Mouse (Mus musculus): ENCODE results near the gene Cep68. TPM values are rescaled to one million over a fixed set of nuclear protein-coding genes. Genes with fewer than 3 reads are reported as not detected.

Cep68 gene
- polyA plus RNA-seq, 1 experiment from 2014 or later, result 29.5 TPM

DNA sequence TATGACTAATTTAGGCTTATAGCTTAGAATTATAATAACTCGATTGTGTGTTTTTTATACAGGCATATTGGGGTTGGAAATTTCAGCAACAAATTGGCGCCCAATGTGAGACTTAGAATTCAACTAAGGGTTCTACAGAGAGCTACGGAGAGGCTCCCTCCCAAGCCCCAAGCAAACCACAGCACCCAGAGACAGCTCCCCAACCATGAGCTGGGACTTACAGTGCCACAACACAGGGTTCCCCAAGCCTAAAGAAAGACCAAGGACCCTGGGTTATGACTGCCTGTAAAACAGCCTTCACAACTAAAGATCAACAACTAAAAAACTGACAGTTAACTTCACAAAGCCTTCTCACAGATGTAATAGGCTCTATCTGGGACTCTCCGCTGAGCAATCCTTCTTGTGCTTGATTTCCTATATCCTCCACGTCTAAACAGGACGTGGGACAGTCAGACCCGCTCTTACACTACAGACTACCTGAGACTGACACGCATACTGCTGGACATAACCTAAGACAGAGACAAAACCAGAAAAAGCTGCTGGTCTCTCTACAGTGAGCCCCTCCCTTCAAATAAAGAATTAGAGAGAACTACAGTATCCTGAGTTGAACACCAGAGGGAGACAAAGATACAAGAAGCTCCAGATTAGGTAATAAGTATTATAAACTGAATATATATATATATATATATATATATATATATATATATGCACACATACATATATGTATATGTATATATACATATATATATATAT is 13.6 kb upstream of the Cep68 start:
- Histone ChIP-seq H3K36me3 (ENCODE audit: control insufficient read depth, insufficient read depth, low read length) (no peaks in the 10 kb centered on the region), H3K4me1 (ENCODE audit: control insufficient read depth, insufficient read depth, low read length) (no peaks in the 10 kb centered on the region), H3K4me2 (ENCODE audit: low read length) (no peak overlapping the region), H3K9ac (replicated peaks; ENCODE audit: low read length) (no peak overlapping the region), H3K9me3 (ENCODE audit: control insufficient read depth, low read length) (no peaks in the 10 kb centered on the region), H3K4me3 (replicated peaks; ENCODE audit: low read depth, low read length) (no peak overlapping the region), H3K27me3 (ENCODE audit: control insufficient read depth, insufficient read depth, low read length) (no peaks in the 10 kb centered on the region), H3K27ac (replicated peaks; ENCODE audit: low read depth, low read length) (no peak overlapping the region)
- DNase-seq, result peak; percentile 80
- WGBS, result 59% methylated on average over 8 of the region's 8 CpGs
- ATAC-seq (ENCODE audit: low FRiP score, low TSS enrichment), result no peak

DNA sequence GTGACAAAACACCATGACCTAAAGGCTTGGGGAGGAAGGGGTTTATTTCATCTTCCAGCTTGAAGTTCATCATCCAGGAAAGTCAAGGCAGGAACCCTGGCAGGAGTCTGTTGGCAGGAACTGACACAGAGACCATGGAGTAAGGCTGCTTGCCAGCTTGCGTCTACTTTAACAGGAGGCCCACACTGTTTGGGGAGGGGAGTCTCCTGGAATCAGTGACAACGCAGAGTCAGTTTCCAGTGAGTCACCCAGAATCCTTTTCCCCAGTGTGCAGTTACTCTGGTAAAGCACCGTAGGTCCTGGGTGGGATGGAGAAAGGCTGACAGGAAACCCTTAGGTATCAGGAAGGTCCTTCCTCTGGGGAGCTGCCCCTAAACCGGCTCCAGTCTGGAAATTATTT is 5.6 kb upstream of the Cep68 start:
- no peaks in the 10 kb centered on the region for H3K4me1 ChIP-seq (ENCODE audit: control insufficient read depth, insufficient read depth, low read length)
- DNase-seq, result no peak
- no peak overlapping the region for H3K9ac ChIP-seq (replicated peaks; ENCODE audit: low read length)
- no peak for ATAC-seq (ENCODE audit: low FRiP score, low TSS enrichment)
- no peak overlapping the region for H3K4me3 ChIP-seq (replicated peaks; ENCODE audit: low read depth, low read length)
- 90% methylated on average over 4 of the region's 4 CpGs for WGBS
- H3K4me2 ChIP-seq (ENCODE audit: low read length), result no peak overlapping the region
- H3K36me3 ChIP-seq (ENCODE audit: control insufficient read depth, insufficient read depth, low read length), result no peaks in the 10 kb centered on the region
- no peaks in the 10 kb centered on the region for H3K9me3 ChIP-seq (ENCODE audit: control insufficient read depth, low read length)
- H3K27me3 ChIP-seq (ENCODE audit: control insufficient read depth, insufficient read depth, low read length), result no peaks in the 10 kb centered on the region
- H3K27ac ChIP-seq (replicated peaks; ENCODE audit: low read depth, low read length), result no peak overlapping the region

DNA sequence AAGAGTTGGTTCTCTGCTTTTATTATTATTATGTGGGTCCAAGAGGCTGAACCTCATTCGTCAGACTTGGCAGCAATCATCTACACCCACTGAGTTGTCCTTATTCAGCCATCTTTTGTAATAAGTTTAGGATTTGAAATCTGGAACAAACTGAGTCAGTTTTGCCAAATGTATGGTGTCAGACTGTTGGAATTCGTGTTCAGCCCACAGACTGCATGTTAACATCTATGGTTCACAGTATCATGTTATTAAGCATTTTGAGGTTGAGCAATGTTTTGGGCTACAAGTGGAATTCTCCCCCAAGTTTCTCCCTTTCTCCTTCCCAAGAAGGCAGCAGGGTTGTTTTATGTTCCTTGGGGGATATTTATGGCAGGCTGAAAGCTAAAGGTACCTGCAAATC is 3.9 kb upstream of the Cep68 start:
- Histone ChIP-seq H3K9me3 (ENCODE audit: control insufficient read depth, low read length) (no peaks in the 10 kb centered on the region), H3K4me2 (ENCODE audit: low read length) (no peak overlapping the region), H3K36me3 (ENCODE audit: control insufficient read depth, insufficient read depth, low read length) (no peaks in the 10 kb centered on the region), H3K27ac (replicated peaks; ENCODE audit: low read depth, low read length) (no peak overlapping the region), H3K9ac (replicated peaks; ENCODE audit: low read length) (no peak overlapping the region), H3K4me1 (ENCODE audit: control insufficient read depth, insufficient read depth, low read length) (peaks cover 5% of the 10 kb centered on the region; the same call in 1 of the 2 replicates), H3K4me3 (replicated peaks; ENCODE audit: low read depth, low read length) (no peak overlapping the region), H3K27me3 (ENCODE audit: control insufficient read depth, insufficient read depth, low read length) (no peaks in the 10 kb centered on the region)
- WGBS, result 74% methylated on average over 2 of the region's 2 CpGs
- no peak for DNase-seq
- no peak for ATAC-seq (ENCODE audit: low FRiP score, low TSS enrichment)

DNA sequence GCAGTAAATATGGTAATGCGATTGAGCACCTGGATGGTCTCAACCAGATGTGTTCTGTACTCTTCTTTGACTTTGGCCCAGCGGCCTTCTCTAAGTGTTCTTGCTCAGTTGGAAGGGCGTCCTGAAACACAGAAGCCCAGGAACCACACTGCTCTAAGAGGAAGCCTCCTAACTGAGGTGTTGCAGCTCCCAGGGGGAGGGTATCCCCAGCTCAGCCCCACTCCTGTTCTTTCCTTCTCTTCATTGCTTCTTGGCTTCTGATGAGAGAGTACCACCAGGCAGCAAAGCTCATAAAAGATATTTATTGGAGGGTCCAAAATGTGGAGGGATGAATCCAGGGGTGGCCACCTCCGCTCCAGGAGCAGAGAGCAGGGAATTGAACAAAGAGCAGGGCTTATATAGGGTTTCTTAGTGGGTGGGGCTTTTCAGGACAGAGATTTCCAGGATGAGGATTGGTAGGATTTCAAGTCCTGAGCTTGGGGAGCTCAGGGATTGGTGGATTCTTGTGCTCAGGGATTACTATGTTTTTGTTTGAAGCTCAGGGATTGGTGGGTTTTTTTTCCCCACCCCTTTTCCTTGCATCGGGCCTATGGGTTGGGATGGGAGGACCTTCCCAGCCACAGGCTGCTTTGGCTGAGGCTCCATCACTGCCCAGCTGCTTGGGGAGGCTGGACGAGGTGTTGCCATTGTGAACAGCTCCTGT is 1.4 kb upstream of the Cep68 start:
- H3K36me3 ChIP-seq (ENCODE audit: control insufficient read depth, insufficient read depth, low read length), result no peaks in the 10 kb centered on the region
- no peak overlapping the region for H3K9ac ChIP-seq (replicated peaks; ENCODE audit: low read length)
- 89% methylated on average over 6 of the region's 6 CpGs for WGBS
- no peak overlapping the region for H3K4me2 ChIP-seq (ENCODE audit: low read length)
- peaks cover 13% of the 10 kb centered on the region for H3K4me1 ChIP-seq (ENCODE audit: control insufficient read depth, insufficient read depth, low read length)
- DNase-seq, result no peak
- no peak for ATAC-seq (ENCODE audit: low FRiP score, low TSS enrichment)
- H3K27ac ChIP-seq (replicated peaks; ENCODE audit: low read depth, low read length), result no peak overlapping the region
- H3K9me3 ChIP-seq (ENCODE audit: control insufficient read depth, low read length), result no peaks in the 10 kb centered on the region
- no peak overlapping the region for H3K4me3 ChIP-seq (replicated peaks; ENCODE audit: low read depth, low read length)
- no peaks in the 10 kb centered on the region for H3K27me3 ChIP-seq (ENCODE audit: control insufficient read depth, insufficient read depth, low read length)

DNA sequence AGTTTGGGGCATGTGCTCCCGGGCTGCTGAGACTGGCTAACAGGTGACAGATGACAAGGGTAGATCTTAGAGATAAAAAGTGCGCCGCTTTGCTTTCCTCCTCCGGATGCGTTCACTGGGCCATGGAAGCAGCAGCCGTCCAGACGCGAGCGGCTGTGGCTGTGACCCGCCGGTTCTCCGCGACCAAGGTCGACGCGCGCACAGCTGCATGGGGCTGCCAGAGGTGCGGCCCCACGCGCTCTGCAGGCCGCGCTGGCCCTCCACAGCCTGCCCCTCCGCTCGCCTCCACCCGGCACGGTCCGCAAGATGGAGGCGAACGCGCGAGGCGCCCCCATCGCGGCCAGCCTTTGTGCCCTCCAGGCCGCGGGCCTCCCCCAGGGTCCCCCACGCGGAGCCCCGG is 389 bp downstream of the Cep68 start:
- ATAC-seq (ENCODE audit: low FRiP score, low TSS enrichment) (peak; percentile 81), DNase-seq (peak; percentile 72)
- no peaks in the 10 kb centered on the region for H3K36me3 ChIP-seq (ENCODE audit: control insufficient read depth, insufficient read depth, low read length)
- H3K27ac ChIP-seq (replicated peaks; ENCODE audit: low read depth, low read length), result peak overlapping the region; percentile 87
- peak overlapping the region; percentile 89 for H3K4me3 ChIP-seq (replicated peaks; ENCODE audit: low read depth, low read length)
- H3K9me3 ChIP-seq (ENCODE audit: control insufficient read depth, low read length), result no peaks in the 10 kb centered on the region
- H3K27me3 ChIP-seq (ENCODE audit: control insufficient read depth, insufficient read depth, low read length), result no peaks in the 10 kb centered on the region
- H3K4me2 ChIP-seq (ENCODE audit: low read length), result peak overlapping the region; percentile 90
- H3K4me1 ChIP-seq (ENCODE audit: control insufficient read depth, insufficient read depth, low read length), result peaks cover 13% of the 10 kb centered on the region
- H3K9ac ChIP-seq (replicated peaks; ENCODE audit: low read length), result peak overlapping the region; percentile 92
- under 1% methylated on average over 39 of the region's 39 CpGs for WGBS

DNA sequence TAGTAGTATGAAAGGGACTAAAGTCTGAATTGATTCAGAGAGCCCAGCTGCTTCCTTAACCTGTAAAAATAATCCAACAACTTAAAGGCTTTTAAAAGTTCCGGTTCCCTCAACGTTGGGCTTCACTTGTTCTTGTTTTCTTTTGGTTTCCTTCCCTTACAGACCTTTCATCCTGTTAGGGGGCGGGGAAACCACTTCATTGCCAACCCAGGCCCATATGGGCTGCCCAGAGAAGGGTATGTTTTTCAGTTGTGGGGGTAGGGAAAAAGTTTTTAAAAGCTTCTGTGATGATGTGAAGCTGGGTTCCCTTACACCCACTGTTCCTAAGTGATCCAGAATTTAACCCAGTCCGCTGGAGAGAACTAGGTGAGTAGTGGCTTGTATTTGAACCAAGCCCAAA is 952 bp downstream of the Cep68 start:
- no peak for ATAC-seq (ENCODE audit: low FRiP score, low TSS enrichment)
- peak; percentile 31 for DNase-seq
- Histone ChIP-seq H3K36me3 (ENCODE audit: control insufficient read depth, insufficient read depth, low read length) (no peaks in the 10 kb centered on the region), H3K9me3 (ENCODE audit: control insufficient read depth, low read length) (no peaks in the 10 kb centered on the region), H3K4me1 (ENCODE audit: control insufficient read depth, insufficient read depth, low read length) (peaks cover 13% of the 10 kb centered on the region), H3K4me2 (ENCODE audit: low read length) (peak overlapping the region; percentile 90), H3K9ac (replicated peaks; ENCODE audit: low read length) (peak overlapping the region; percentile 92), H3K27ac (replicated peaks; ENCODE audit: low read depth, low read length) (peak overlapping the region; percentile 87; the same call in 1 of the 2 replicates), H3K27me3 (ENCODE audit: control insufficient read depth, insufficient read depth, low read length) (no peaks in the 10 kb centered on the region), H3K4me3 (replicated peaks; ENCODE audit: low read depth, low read length) (peak overlapping the region; percentile 89)
- WGBS, result 9% methylated on average over 4 of the region's 4 CpGs

DNA sequence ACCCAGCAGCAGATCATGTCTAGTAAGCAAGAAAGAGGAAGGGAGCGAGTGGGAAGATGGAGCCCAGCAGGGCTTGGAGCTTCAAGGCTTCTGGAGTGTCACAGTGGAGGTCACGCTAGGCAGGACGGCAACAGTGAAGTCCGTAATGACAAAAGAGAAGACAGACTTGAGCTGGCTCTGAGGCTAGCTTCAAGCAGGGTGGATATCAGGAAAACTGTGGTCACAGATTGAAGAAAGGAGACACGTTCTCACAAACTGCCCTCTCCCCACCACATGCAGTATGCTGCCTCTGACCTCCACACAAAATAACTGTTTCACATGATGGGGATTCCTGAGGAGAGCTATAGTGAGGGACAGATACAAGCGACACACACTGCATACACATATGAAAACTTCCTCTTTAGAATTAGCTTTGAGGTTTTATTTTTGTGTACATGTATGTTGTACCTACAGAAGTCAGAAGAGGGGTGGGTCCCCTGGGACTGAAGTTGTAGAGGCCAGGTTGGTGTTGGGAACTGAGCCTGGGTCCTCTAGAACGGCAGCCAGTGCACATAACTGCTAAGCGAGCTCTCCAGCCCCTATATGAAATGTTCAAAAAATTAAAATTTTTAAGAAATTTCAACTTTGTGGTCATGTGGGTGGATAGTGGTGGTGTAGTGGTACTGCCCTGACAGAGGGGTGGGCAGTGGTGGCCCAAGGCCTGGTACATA is 1.9 kb downstream of the Cep68 start:
- Histone ChIP-seq H3K4me2 (ENCODE audit: low read length) (peak overlapping the region; percentile 90; the same call in 1 of the 2 replicates), H3K9ac (replicated peaks; ENCODE audit: low read length) (no peak overlapping the region)
- DNase-seq, result no peak

DNA sequence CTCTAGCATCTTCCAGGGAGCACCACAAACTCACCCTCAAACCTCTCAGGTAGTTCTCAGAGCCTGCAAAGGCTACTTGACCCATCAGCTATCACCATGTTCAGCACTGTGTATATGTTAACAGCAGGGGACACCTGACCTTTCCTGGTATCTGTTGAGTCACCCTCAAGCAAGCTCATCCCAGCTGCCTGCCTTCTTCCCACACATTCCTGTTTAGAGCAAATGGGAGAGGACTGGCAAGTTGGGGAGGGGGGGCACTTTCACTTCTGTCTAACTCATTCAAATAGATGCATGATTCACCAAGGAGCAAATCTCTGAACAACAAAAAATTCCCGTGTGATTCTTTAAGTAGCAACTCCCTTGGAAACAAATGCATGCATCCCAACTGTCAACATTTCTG is 2.6 kb downstream of the Cep68 start:
- ATAC-seq (ENCODE audit: low FRiP score, low TSS enrichment) (no peak), DNase-seq (no peak)
- Histone ChIP-seq H3K4me2 (ENCODE audit: low read length) (no peak overlapping the region), H3K4me1 (ENCODE audit: control insufficient read depth, insufficient read depth, low read length) (peaks cover 13% of the 10 kb centered on the region), H3K27ac (replicated peaks; ENCODE audit: low read depth, low read length) (no peak overlapping the region), H3K27me3 (ENCODE audit: control insufficient read depth, insufficient read depth, low read length) (no peaks in the 10 kb centered on the region), H3K9me3 (ENCODE audit: control insufficient read depth, low read length) (no peaks in the 10 kb centered on the region), H3K4me3 (replicated peaks; ENCODE audit: low read depth, low read length) (no peak overlapping the region), H3K9ac (replicated peaks; ENCODE audit: low read length) (no peak overlapping the region), H3K36me3 (ENCODE audit: control insufficient read depth, insufficient read depth, low read length) (peaks cover 3% of the 10 kb centered on the region; the same call in 1 of the 2 replicates)
- 58% methylated on average over 1 of the region's 1 CpGs for WGBS

More for the DNA sequence above, 1.9 kb downstream of the Cep68 start:
- Histone ChIP-seq H3K4me1 (ENCODE audit: control insufficient read depth, insufficient read depth, low read length) (peaks cover 13% of the 10 kb centered on the region), H3K4me3 (replicated peaks; ENCODE audit: low read depth, low read length) (no peak overlapping the region), H3K27ac (replicated peaks; ENCODE audit: low read depth, low read length) (no peak overlapping the region), H3K36me3 (ENCODE audit: control insufficient read depth, insufficient read depth, low read length) (no peaks in the 10 kb centered on the region), H3K9me3 (ENCODE audit: control insufficient read depth, low read length) (no peaks in the 10 kb centered on the region), H3K27me3 (ENCODE audit: control insufficient read depth, insufficient read depth, low read length) (no peaks in the 10 kb centered on the region)
- ATAC-seq (ENCODE audit: low FRiP score, low TSS enrichment), result no peak
- 52% methylated on average over 8 of the region's 8 CpGs for WGBS

All from midbrain, embryonic 14.5 days (tissue).